Mouse (Mus musculus): Measurements from ENCODE around the gene Vgf. TPM values are rescaled to one million over a fixed set of nuclear protein-coding genes. Genes with fewer than 3 reads are reported as not detected.

Gene Vgf
- total RNA-seq, 2 experiments from 2014 or later = not detected

DNA sequence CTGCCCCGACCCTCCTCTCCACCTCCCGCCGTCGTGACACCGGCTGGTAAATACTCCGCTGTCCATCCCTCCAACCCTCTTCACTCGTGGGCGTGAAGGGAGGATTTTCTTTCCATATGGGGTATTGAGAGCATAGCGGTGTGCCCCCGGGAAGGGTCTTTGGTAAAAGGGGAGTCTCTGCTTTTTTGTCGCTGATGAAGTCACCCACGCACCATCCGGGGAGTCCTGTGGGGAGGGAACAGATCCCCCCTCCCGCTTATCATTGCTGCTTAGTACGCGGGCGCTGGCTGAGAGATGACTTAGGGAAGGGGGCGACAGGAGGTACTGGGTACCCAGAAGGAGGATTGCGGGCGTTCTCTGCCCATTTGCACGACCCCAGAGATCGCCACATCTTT, 4.2 kb downstream of the Vgf start:
- no peak for DNase-seq

GRCm38 (mm10) chr5:137031076-137032032, 5.2 kb downstream of the Vgf start:
- peak in 1 of 2 experiments; percentile 25 for DNase-seq

DNA sequence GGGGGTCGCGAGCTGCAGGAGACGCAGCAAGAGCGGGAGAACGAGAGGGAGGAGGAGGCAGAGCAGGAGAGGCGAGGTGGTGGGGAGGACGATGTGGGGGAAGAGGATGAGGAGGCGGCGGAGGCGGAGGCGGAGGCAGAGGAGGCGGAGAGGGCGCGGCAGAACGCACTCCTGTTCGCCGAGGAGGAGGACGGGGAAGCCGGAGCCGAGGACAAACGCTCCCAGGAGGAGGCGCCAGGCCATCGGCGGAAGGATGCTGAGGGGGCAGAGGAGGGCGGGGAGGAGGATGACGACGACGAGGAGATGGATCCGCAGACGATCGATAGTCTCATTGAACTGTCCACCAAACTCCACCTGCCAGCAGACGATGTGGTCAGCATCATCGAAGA, 5.8 kb downstream of the Vgf start:
- peak; percentile 19 to 23 for DNase-seq

- peak; percentile 92 for DNase-seq
These were observed 6.5 kb downstream of the Vgf start for GRCm38 (mm10) chr5:137032641-137033074.

GRCm38 (mm10) chr5:137036211-137036610, 10.0 kb downstream of the Vgf start:
- no peak for DNase-seq

GRCm38 (mm10) chr5:137039453-137039852, 13.3 kb downstream of the Vgf start:
- DNase-seq = no peak

- no peak for DNase-seq
These were observed 15.2 kb downstream of the Vgf start for GRCm38 (mm10) chr5:137041442-137041841.

DNA sequence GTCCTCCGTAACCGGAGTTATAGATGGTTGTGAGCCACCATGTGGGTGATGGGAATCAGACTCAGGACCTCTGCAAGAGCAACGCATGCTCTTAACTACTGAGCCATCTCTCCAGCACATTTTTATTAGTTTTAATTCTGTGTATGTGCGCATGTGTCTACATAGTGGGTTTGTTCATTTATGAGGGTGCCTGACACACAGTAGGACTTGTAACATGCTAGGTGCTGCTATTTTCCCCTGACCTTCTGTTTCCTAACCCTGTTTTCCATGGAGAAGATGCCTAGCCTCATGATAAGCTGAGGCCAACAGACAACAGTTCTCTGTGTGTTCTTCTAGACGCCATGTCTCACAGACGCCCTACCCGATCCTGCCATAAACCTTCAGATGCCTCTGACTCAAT, 17.8 kb downstream of the Vgf start:
- DNase-seq = no peak

- peak; percentile 96 to 97 for DNase-seq
These were observed 19.5 kb downstream of the Vgf start, which contains the start of gene Ap1s1 for GRCm38 (mm10) chr5:137045402-137046323. Ap1s1 (minus strand) TSS chr5:137046135.

- no peak for DNase-seq
These were observed 20.1 kb downstream of the Vgf start for GRCm38 (mm10) chr5:137046324-137046718.

DNA sequence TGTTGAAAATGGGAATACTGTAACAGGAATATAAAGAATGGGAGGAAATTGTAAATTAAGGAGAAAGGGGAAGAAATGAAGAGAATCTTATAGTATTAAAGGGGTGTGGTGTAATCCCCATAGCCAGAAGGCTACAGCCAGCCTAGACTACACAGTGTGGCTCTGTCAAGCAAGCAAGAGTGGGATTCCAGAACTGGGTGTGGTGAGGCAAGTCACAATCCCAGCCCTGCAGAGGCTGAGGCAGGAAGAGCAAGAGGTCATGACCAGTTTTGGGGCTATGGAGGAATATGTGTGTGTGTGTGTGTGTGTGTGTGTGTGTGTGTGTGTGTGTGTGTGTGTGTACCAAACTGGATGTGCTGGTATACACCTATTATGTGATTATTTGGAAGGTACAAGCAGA, 20.8 kb downstream of the Vgf start:
- no peak for DNase-seq

DNA sequence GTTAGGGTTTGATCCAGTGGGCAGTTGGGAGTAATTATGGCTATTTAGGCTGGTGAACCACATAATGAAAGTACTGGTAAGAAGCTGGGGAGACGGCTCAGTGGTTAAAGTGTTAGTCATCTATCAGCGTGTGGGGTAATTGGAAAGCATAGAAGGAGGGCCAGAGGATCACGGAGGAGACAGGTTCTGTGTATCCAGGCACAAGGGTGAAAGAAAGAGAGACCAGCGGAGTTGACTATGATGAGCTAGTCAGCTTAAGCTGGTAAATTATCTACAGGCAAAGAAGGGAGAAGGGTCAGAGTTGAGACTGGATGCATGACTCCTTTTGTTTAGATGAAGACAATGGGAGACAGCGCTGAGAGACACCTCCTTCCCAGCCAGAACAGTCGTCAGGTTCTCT, 24.9 kb downstream of the Vgf start:
- no peak for DNase-seq

DNA sequence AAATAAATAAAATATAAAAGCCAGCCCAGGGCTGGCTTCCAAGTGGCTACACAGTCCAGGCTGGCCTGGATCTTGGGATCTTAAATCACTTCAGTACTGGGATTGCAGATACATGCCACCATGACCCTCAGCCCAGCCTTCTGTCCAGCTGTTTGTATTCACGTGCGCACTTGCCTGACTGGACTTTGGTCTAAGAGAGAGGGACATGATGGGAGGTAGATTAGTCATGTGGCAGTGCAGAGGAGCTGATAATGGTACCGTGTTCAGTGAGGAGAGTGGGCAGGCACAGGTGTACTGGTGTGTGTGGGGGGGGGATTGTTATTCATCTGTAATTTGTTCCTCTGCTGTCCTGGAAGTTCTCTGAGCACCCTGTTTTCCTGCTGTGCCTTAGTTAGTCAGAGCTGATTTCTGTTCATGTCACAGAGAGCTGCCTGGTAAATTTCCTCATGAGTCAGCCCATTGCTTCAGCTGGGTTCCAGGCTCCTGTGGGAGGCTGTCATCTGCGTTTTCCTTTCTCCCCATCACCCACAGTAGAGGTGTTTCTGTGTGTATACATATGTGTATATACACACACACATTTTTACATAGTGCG, 25.8 kb downstream of the Vgf start:
- no peak for DNase-seq

- DNase-seq = no peak
These were observed 28.1 kb downstream of the Vgf start for GRCm38 (mm10) chr5:137054299-137054698.

DNA sequence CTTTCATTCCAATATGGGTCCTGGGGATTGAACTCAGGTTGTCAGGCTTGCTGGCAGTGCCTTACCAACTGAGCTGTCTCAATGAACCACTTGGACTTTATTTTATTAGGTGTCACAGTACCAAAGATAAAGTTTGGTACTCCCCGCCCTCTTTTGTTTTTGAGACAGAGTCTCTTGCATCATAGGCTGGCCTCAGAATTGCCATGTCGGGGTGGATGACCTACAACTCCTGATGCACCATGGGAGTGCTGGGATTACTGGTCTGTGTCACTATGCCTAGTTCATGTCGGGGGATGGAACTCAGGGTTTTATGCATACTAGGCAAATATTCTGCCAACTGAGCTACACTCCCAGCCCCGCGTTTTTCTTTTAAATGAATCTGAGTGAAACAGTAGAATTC, 28.7 kb downstream of the Vgf start:
- no peak for DNase-seq

GRCm38 (mm10) chr5:137061809-137062481, 35.8 kb downstream of the Vgf start:
- peak; percentile 63 to 80 for DNase-seq

GRCm38 (mm10) chr5:137062601-137063000, 36.4 kb downstream of the Vgf start:
- DNase-seq = no peak

DNA sequence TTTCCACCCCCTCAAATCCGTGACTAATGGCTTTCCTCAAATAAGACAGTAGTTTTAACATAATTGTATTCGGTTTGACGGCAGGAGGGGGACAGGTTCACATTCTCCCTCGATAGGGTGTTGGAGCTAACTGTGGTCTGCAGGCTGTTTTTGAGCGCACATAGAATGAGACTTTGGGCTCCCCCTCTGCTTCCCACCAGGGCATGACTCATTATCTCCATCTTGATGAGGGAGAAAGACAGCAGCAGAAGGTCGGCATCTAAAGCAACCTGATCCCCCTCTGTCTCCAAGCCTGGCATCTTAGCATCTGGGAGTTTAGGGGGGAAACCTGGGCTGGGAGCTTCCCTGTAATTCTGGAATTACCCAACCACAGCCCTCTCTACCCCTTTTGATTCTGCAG, 39.3 kb downstream of the Vgf start:
- no peak for DNase-seq

- no peak for DNase-seq
These were observed 39.7 kb downstream of the Vgf start for GRCm38 (mm10) chr5:137065923-137066322.

DNA sequence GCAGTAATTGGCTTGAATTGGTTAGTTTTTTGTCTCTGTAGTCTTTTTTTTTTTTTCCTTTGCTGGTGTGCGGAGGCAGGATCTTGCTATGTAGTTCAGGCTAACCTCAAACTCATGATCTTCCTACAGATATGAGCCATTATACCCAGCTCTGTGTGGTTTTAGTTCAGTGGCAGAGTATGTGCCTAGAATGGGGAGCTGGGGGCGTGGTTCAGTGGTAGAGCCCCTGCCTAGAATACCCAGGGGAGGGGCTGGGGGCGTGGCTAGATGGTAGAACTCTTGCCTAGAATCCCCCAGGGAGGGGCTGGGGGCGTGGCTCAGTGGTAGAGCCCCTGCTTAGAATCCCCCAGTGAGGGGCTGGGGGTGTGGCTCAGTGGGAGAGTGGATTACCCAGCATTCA, 42.5 kb downstream of the Vgf start:
- no peak for DNase-seq

DNA sequence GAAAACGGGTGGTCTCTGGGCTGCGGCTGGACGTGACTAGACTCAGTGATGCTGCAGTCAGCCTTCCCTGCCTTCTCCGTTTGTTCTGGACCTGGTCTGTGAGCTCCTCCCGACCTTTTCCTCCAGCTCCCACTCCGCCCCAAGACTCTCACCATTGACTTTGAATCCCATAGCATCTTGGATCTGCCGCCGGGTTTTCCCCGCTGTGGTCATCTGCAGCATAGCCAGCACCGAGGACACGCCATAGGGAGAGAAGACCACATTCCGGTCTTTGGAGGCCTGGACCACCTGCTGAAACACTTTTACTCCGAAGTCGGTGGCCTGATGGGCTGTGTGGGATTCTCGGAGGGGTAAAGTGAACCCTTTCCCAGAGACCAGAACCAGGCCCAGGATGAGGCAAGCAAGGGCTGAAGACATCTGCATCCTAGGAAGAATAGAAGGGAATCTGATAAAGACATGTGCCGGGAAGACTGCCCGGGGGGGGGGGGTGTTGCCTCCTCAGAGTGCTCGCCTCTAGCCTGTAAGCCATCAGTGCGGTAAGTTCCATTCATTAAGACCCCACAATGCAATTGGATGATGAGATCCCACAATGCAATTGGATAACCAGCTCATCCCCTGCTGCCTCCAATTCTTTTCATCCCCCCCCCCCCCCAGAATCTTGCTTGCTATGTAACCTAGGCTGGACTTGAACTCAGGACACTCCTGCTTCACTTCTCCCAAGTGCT, 44.9 kb downstream of the Vgf start:
- DNase-seq = no peak

Data from heart, adult 18-20 months (tissue).